Mouse (Mus musculus) heart, embryonic 14.5 days (tissue): ENCODE measurements around the gene Elmo3. TPM values are rescaled to one million over a fixed set of nuclear protein-coding genes. Genes with fewer than 3 reads are reported as not detected.
A peak's percentile ranks its signal among the peaks of the same experiment; 100 is the strongest.

Experiments
- ATAC-seq: fragments of 200-750 bp; cut with Nextera tagmentation; 2 replicates; pipeline ENCODE4 v1.8.0; 2017; ENCODE audit warnings: low read depth, moderate TSS enrichment; ENCODE audit not compliant: insufficient number of reproducible peaks, insufficient read depth, low FRiP score
- H3K27ac ChIP-seq, 2 experiments: fragments of 200-500 bp in 1 of 2; fragments of 300-500 bp in 1 of 2; sonication (generic) in 1 of 2; replicated peaks in 1 of 2; 2 replicates each; pipeline ENCODE4 v1.5.1; 2012 to 2014; ENCODE audit warnings: low read depth in 2 of 2, low read length in 2 of 2, control low read depth in 1 of 2, mild to moderate bottlenecking in 1 of 2, mixed read lengths in 1 of 2; ENCODE audit not compliant: control insufficient read depth in 1 of 2, insufficient read depth in 1 of 2
- H3K27me3 ChIP-seq: fragments of 300-500 bp; sonication (generic); 2 replicates; pipeline ENCODE4 v1.6.1; 2014; ENCODE audit warnings: mild to moderate bottlenecking, low read length, control low read depth; ENCODE audit not compliant: control insufficient read depth, insufficient read depth
- H3K36me3 ChIP-seq: fragments of 300-500 bp; sonication (generic); 2 replicates; pipeline ENCODE4 v1.6.1; 2014; ENCODE audit warnings: mild to moderate bottlenecking, control low read depth, low read length, mixed read lengths; ENCODE audit not compliant: control insufficient read depth, insufficient read depth
- H3K4me1 ChIP-seq, 2 experiments: fragments of 200-500 bp in 1 of 2; fragments of 300-500 bp in 1 of 2; sonication (generic) in 1 of 2; 2 replicates each; pipeline ENCODE4 v1.6.1; 2012 to 2014; ENCODE audit warnings: low read length in 2 of 2, control low read depth in 1 of 2, mixed read lengths in 1 of 2; ENCODE audit not compliant: control insufficient read depth in 2 of 2, insufficient read depth in 2 of 2
- H3K4me2 ChIP-seq: fragments of 300-500 bp; sonication (generic); 2 replicates; pipeline ENCODE4 v1.6.1; 2014; ENCODE audit warnings: mild to moderate bottlenecking, low read length
- H3K4me3 ChIP-seq, 2 experiments: fragments of 200-500 bp in 1 of 2; fragments of 300-500 bp in 1 of 2; sonication (generic) in 1 of 2; 2 replicates each; pipeline ENCODE4 v1.5.1; 2012 to 2014; ENCODE audit warnings: low read length in 2 of 2, mild to moderate bottlenecking in 2 of 2, control low read depth in 1 of 2, low read depth in 1 of 2, moderate library complexity in 1 of 2; ENCODE audit not compliant: control insufficient read depth in 1 of 2, insufficient read depth in 1 of 2
- H3K9ac ChIP-seq: fragments of 300-500 bp; sonication (generic); 2 replicates; pipeline ENCODE4 v1.6.1; 2014; ENCODE audit warnings: mild to moderate bottlenecking, low read length
- H3K9me3 ChIP-seq: fragments of 300-500 bp; sonication (generic); 2 replicates; pipeline ENCODE4 v1.6.1; 2016; ENCODE audit warnings: low read length, control low read depth; ENCODE audit not compliant: control insufficient read depth
- WGBS: fragments of 180-500 bp; shearing (Covaris S2); extraction: QIAGEN DNeasy Blood & Tissue Kit; methylation state at CpG from one replicate; pipeline ENCODE4 v1.1.7; 2014; 5-methylcytosine and 5-hydroxymethylcytosine counted together
- polyA plus RNA-seq: library from polyadenylated mRNA; unstranded; fragments of >200 nt; fragmentation: Nextera tagmentation; extraction: Ambion mirVana; gene quantifications from 2 replicates; pipeline ENCODE4 v1.2.1, GENCODE M21; 2014

Elmo3 gene
- polyA plus RNA-seq, 1 experiment from 2014 or later = 3.4 TPM

- ATAC-seq = no peak
- H3K4me2 ChIP-seq = peak overlapping the region; percentile 50
- WGBS = 59% methylated on average over 9 of the region's 9 CpGs
These were observed 10.6 kb upstream of the Elmo3 start for GRCm38 (mm10) chr8:105294776-105295175.

GRCm38 (mm10) chr8:105295256-105295655 lies 10.1 kb upstream of the Elmo3 start:
- Histone ChIP-seq H3K4me2 (peak overlapping the region; percentile 50), H3K27me3 (peaks cover 3% of the 10 kb centered on the region; the same call in 1 of the 2 replicates), H3K4me1 (peaks cover 9 to 17% of the 10 kb centered on the region in 2 experiments), H3K27ac (peak overlapping the region; percentile 61 to 65; a peak in 2 of 4 replicates), H3K9ac (peak overlapping the region; percentile 45), H3K4me3 (peak overlapping the region; percentile 33 to 34), H3K9me3 (no peaks in the 10 kb centered on the region), H3K36me3 (peaks cover 16% of the 10 kb centered on the region)
- no peak for ATAC-seq
- whole genome bisulfite sequencing = 49% methylated on average over 11 of the region's 11 CpGs

More at GRCm38 (mm10) chr8:105294776-105295175, 10.6 kb upstream of the Elmo3 start:
- Histone ChIP-seq H3K4me1 (peaks cover 10 to 22% of the 10 kb centered on the region in 2 experiments), H3K9ac (no peak overlapping the region; the same call in 1 of the 2 replicates), H3K27ac (no peak overlapping the region), H3K9me3 (no peaks in the 10 kb centered on the region), H3K4me3 (peak overlapping the region; percentile 33 to 34; a peak in 3 of 4 replicates), H3K36me3 (peaks cover 11% of the 10 kb centered on the region), H3K27me3 (peaks cover 7% of the 10 kb centered on the region)

GRCm38 (mm10) chr8:105295895-105296573 lies 9.4 kb upstream of the Elmo3 start, which contains the start of gene Exoc3l:
TSS of gene Exoc3l (minus strand) at chr8:105296101.
- no peak for ATAC-seq
- no peaks in the 10 kb centered on the region for H3K27me3 ChIP-seq
- H3K36me3 ChIP-seq = peaks cover 23% of the 10 kb centered on the region
- H3K4me1 ChIP-seq = peaks cover 9 to 17% of the 10 kb centered on the region in 2 experiments
- H3K27ac ChIP-seq = peak within 1 kb of the TSS; percentile 65 to 78
- H3K9ac ChIP-seq = peak within 1 kb of the TSS; percentile 95
- H3K4me2 ChIP-seq = peak within 1 kb of the TSS; percentile 77
- 36% methylated on average over 11 of the region's 11 CpGs for WGBS
- peak within 1 kb of the TSS; percentile 34 to 98 for H3K4me3 ChIP-seq
- no peaks in the 10 kb centered on the region for H3K9me3 ChIP-seq

GRCm38 (mm10) chr8:105297511-105298192 lies 7.7 kb upstream of the Elmo3 start, which contains the start of gene E2f4:
TSS of gene E2f4 (plus strand) at chr8:105297663.
- peak within 1 kb of the TSS; percentile 81 to 98 for H3K4me3 ChIP-seq
- H3K27ac ChIP-seq = peak within 1 kb of the TSS; percentile 74 to 82
- ATAC-seq = peak; percentile 78
- H3K9ac ChIP-seq = peak within 1 kb of the TSS; percentile 95
- H3K36me3 ChIP-seq = peaks cover 40% of the 10 kb centered on the region
- no peaks in the 10 kb centered on the region for H3K27me3 ChIP-seq
- peaks cover 9 to 17% of the 10 kb centered on the region in 2 experiments for H3K4me1 ChIP-seq
- WGBS = under 1% methylated on average over 58 of the region's 58 CpGs
- peak within 1 kb of the TSS; percentile 77 for H3K4me2 ChIP-seq
- H3K9me3 ChIP-seq = no peaks in the 10 kb centered on the region

- H3K9me3 ChIP-seq = no peaks in the 10 kb centered on the region
- no peak for ATAC-seq
- H3K27me3 ChIP-seq = no peaks in the 10 kb centered on the region
- WGBS = 49% methylated on average over 18 of the region's 18 CpGs
- peak overlapping the region; percentile 95 for H3K9ac ChIP-seq
- H3K36me3 ChIP-seq = peaks cover 49% of the 10 kb centered on the region
- H3K4me1 ChIP-seq = peaks cover 11 to 20% of the 10 kb centered on the region in 2 experiments
- peak overlapping the region; percentile 77 for H3K4me2 ChIP-seq
- H3K4me3 ChIP-seq = peak overlapping the region; percentile 81 to 98
- H3K27ac ChIP-seq = no peak overlapping the region
These were observed 6.8 kb upstream of the Elmo3 start for GRCm38 (mm10) chr8:105298351-105299252.

- Histone ChIP-seq H3K4me1 (peaks cover 21 to 33% of the 10 kb centered on the region in 2 experiments), H3K9me3 (no peaks in the 10 kb centered on the region), H3K36me3 (peaks cover 57% of the 10 kb centered on the region), H3K4me2 (no peak overlapping the region), H3K27me3 (no peaks in the 10 kb centered on the region), H3K27ac (no peak overlapping the region), H3K4me3 (no peak overlapping the region), H3K9ac (no peak overlapping the region)
- 93% methylated on average over 8 of the region's 8 CpGs for WGBS
- ATAC-seq = no peak
These were observed 5.4 kb upstream of the Elmo3 start for GRCm38 (mm10) chr8:105299962-105300361.

- Histone ChIP-seq H3K27ac (peak overlapping the region in 1 of 2 experiments; percentile 30; a peak in 1 of 4 replicates), H3K4me3 (no peak overlapping the region), H3K9me3 (no peaks in the 10 kb centered on the region), H3K27me3 (no peaks in the 10 kb centered on the region), H3K4me2 (no peak overlapping the region), H3K9ac (no peak overlapping the region), H3K36me3 (peaks cover 75% of the 10 kb centered on the region), H3K4me1 (peaks cover 29 to 38% of the 10 kb centered on the region in 2 experiments)
- WGBS = 73% methylated on average over 8 of the region's 8 CpGs
- ATAC-seq = no peak
These were observed 2.0 kb upstream of the Elmo3 start for GRCm38 (mm10) chr8:105303396-105303795.
